Mouse (Mus musculus) stomach, embryonic 15.5 days (tissue): Measurements from ENCODE around the gene Cox16. TPM values are rescaled to one million over a fixed set of nuclear protein-coding genes. Genes with fewer than 3 reads are reported as not detected.

Source experiments
- ATAC-seq: fragments of 200-750 bp; cut with Nextera tagmentation; 2 replicates; pipeline ENCODE4 v1.8.0; 2017; ENCODE audit warnings: low read depth, moderate number of reproducible peaks, moderate TSS enrichment; ENCODE audit not compliant: insufficient read depth, low FRiP score
- H3K27ac ChIP-seq: fragments of 300-500 bp; sonication (generic); 2 replicates; pipeline ENCODE4 v1.5.1; 2015; ENCODE audit warnings: mild to moderate bottlenecking, inconsistent platforms
- H3K27me3 ChIP-seq: fragments of 300-500 bp; sonication (generic); replicated peaks from 2 replicates; pipeline ENCODE4 v1.6.1; 2015; ENCODE audit warnings: inconsistent platforms
- H3K36me3 ChIP-seq: fragments of 300-500 bp; sonication (generic); 2 replicates; pipeline ENCODE4 v1.6.1; 2015; ENCODE audit warnings: inconsistent platforms
- H3K4me1 ChIP-seq: fragments of 300-500 bp; sonication (generic); 2 replicates; pipeline ENCODE4 v1.6.1; 2015; ENCODE audit warnings: inconsistent platforms
- H3K4me2 ChIP-seq: fragments of 300-500 bp; sonication (generic); 2 replicates; pipeline ENCODE4 v1.6.1; 2015; ENCODE audit warnings: mild to moderate bottlenecking, inconsistent platforms
- H3K4me3 ChIP-seq: fragments of 300-500 bp; sonication (generic); replicated peaks from 2 replicates; pipeline ENCODE4 v1.5.1; 2015; ENCODE audit warnings: inconsistent platforms
- H3K9ac ChIP-seq: fragments of 300-500 bp; sonication (generic); 2 replicates; pipeline ENCODE4 v1.6.1; 2015; ENCODE audit warnings: inconsistent platforms
- H3K9me3 ChIP-seq: fragments of 300-500 bp; sonication (generic); 2 replicates; pipeline ENCODE4 v1.6.1; 2016; ENCODE audit warnings: inconsistent platforms
- WGBS: fragments of 180-500 bp; shearing (Covaris S2); methylation state at CpG from one replicate; pipeline ENCODE4 v1.1.7; 2015; 5-methylcytosine and 5-hydroxymethylcytosine counted together
- polyA plus RNA-seq: library from polyadenylated mRNA; unstranded; fragments of >200 nt; fragmentation: Nextera tagmentation; extraction: Ambion mirVana; gene quantifications from 2 replicates; pipeline ENCODE4 v1.2.1, GENCODE M21; 2015

Gene Cox16
- polyA plus RNA-seq, 1 experiment from 2014 or later = 150 TPM

- 67% methylated on average over 1 of the region's 1 CpGs for WGBS
- Histone ChIP-seq H3K4me3 (no peak overlapping the region), H3K9ac (no peak overlapping the region), H3K4me2 (no peak overlapping the region), H3K27me3 (no peaks in the 10 kb centered on the region), H3K4me1 (no peaks in the 10 kb centered on the region), H3K9me3 (no peaks in the 10 kb centered on the region), H3K27ac (no peak overlapping the region), H3K36me3 (no peaks in the 10 kb centered on the region)
- no peak for ATAC-seq
These were observed 163.9 kb downstream of the Cox16 start for GRCm38 (mm10) chr12:81321021-81321420.

DNA sequence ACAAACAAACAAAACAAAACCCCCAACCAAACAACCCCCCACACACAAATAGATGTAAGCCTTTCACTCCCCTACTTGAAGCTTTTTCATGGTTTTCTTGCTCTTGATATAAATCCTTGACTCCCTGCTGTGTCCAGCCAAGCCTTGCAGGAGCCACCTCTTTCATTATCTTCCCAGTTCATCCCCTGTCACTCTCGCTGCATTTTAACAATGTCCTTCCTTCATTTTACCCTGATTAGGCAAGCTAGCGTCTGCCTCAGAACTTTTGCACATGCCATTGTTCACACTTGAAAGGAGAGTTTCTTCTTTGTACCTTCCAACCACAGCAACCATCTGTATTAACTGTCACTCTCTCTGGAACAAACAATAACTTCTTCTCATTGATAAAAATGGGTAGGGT is 167.1 kb downstream of the Cox16 start:
- Histone ChIP-seq H3K4me1 (no peaks in the 10 kb centered on the region), H3K27me3 (no peaks in the 10 kb centered on the region), H3K36me3 (no peaks in the 10 kb centered on the region), H3K4me3 (no peak overlapping the region), H3K4me2 (no peak overlapping the region), H3K9me3 (no peaks in the 10 kb centered on the region), H3K27ac (no peak overlapping the region), H3K9ac (no peak overlapping the region)
- no peak for ATAC-seq
- 42% methylated on average over 2 of the region's 2 CpGs for WGBS

- H3K9me3 ChIP-seq = no peaks in the 10 kb centered on the region
- 92% methylated on average over 5 of the region's 5 CpGs for WGBS
- no peaks in the 10 kb centered on the region for H3K36me3 ChIP-seq
- no peak overlapping the region for H3K27ac ChIP-seq
- no peak overlapping the region for H3K4me2 ChIP-seq
- H3K4me3 ChIP-seq = no peak overlapping the region
- ATAC-seq = no peak
- H3K27me3 ChIP-seq = no peaks in the 10 kb centered on the region
- H3K9ac ChIP-seq = no peak overlapping the region
- no peaks in the 10 kb centered on the region for H3K4me1 ChIP-seq
These were observed 169.0 kb downstream of the Cox16 start for GRCm38 (mm10) chr12:81315953-81316352.

Other genes starting within 250 kb of the Cox16 start
- gene Slc8a3, start 151.9 kb downstream of the Cox16 start, polyA plus RNA-seq = 0.43 and 0.63 TPM in 2 replicates
- gene Gm4787, start 105.7 kb downstream of the Cox16 start, polyA plus RNA-seq = 0.09 and 0.27 TPM in 2 replicates
- 0.65 and 0.67 TPM in 2 replicates for gene Adam4, start 63.2 kb downstream of the Cox16 start, polyA plus RNA-seq
- 25.9 and 26.3 TPM in 2 replicates for gene Gm20498, start 47.8 kb upstream of the Cox16 start, polyA plus RNA-seq
- 40.3 and 43.6 TPM in 2 replicates for gene Synj2bp, start 47.8 kb upstream of the Cox16 start, polyA plus RNA-seq
- 0.19 and 0.28 TPM in 2 replicates for gene Adam21, start 83.3 kb upstream of the Cox16 start, polyA plus RNA-seq
- 66.4 and 67.1 TPM in 2 replicates for gene Med6, start 109.9 kb upstream of the Cox16 start, polyA plus RNA-seq
- gene Ttc9, start 146.1 kb upstream of the Cox16 start, polyA plus RNA-seq = 6.6 and 6.8 TPM in 2 replicates